Mouse (Mus musculus): ENCODE results near the gene Wipf3.

- TF ChIP-seq CTCF (IDR thresholded peaks at IDR 0.05; ENCODE audit: borderline replicate concordance, insufficient read depth, low read length) (no peak), POLR2A (IDR thresholded peaks at IDR 0.05; ENCODE audit: low read depth, low read length) (no peak)
Observed at GRCm38 (mm10) chr6:54386429-54386828, 43.0 kb upstream of the Wipf3 start.

Measured in embryonic fibroblast, embryonic 13.5 days (primary cell).